Mouse (Mus musculus) ES-E14 (cell line): ENCODE data around the gene Dennd5a.

Source experiments
- CHD2 ChIP-seq: IDR thresholded peaks from 2 replicates; pipeline ENCODE4 v1.6.1; 2014; ENCODE audit warnings: mild to moderate bottlenecking, low read depth, low read length, inconsistent platforms
- HCFC1 ChIP-seq: IDR thresholded peaks from 2 replicates; pipeline ENCODE4 v1.6.1; 2012; ENCODE audit warnings: low read length, inconsistent platforms, borderline replicate concordance; ENCODE audit not compliant: insufficient read depth
- MAFK ChIP-seq: IDR thresholded peaks from 2 replicates; pipeline ENCODE4 v1.6.1; 2014; ENCODE audit warnings: mild to moderate bottlenecking, low read depth, low read length, inconsistent platforms; ENCODE audit not compliant: insufficient read depth
- ZC3H11A ChIP-seq: IDR thresholded peaks from 2 replicates; pipeline ENCODE4 v1.6.1; 2012; ENCODE audit warnings: low read depth, mild to moderate bottlenecking, inconsistent platforms, low read length, borderline replicate concordance
- ZNF384 ChIP-seq: IDR thresholded peaks from 2 replicates; pipeline ENCODE4 v1.6.1; 2012; ENCODE audit warnings: low read depth, low read length, inconsistent platforms

DNA sequence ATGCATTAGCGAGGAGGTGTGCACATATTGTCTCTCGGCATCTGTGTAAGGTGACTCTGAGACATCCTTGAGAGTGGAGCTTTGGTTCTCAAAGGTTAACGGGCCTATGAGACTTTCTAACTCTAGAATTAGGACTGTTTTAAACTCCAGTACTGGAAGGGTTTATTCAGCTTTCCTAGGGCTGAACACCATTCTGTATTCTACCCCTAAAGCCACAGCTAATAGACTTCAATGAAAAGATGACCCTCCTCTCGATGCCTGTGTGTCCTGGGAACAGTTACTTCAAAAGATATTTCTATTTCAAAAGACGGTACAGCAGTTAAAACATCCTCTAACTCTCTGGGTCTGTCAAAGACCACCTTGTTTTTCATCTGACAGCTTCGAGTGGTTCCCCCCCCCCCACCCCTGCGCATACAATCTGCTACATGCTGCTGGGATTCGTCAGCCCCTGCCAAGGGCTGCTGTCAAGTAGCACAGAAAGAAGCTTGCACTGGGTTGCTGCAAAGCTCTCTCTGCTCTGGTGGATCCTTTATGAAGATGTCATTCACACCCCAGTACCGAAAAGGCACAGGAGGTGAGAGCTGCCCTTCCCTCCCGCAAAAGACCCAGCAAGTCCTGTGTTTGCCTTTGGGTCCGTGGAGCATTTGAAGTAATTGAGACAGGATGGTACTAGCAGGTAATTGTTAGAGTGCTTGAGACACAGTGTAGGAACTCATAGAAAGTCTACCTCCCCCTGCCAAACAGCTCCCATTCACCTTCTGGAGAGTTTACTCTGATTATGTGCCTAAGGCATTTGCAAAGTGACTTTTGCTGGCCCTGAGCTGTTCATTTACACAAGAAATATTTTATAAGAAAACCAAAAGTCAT lies 111.2 kb downstream of the Dennd5a start:
- TF ChIP-seq MAFK (no peak), CHD2 (no peak), ZC3H11A (no peak), HCFC1 (no peak), ZNF384 (no peak)
